Mouse (Mus musculus) thymus, adult 2 months (tissue): ENCODE measurements around the gene Tfb1m. TPM values are rescaled to one million over a fixed set of nuclear protein-coding genes. Genes with fewer than 3 reads are reported as not detected.
A peak's percentile ranks its signal among the peaks of the same experiment; 100 is the strongest.

Experiments used
- DNase-seq: peaks from one replicate; pipeline ENCODE4 v3.0.0; 2021
- H3K27ac ChIP-seq: fragments of 200-500 bp; 2 replicates; pipeline ENCODE4 v1.5.1; 2012; ENCODE audit warnings: low read length, control low read depth; ENCODE audit not compliant: control insufficient read depth, insufficient read depth
- H3K27me3 ChIP-seq: fragments of 200-500 bp; 2 replicates; pipeline ENCODE4 v1.6.1; 2012; ENCODE audit warnings: mild to moderate bottlenecking, low read length, moderate library complexity, mixed read lengths; ENCODE audit not compliant: control insufficient read depth, insufficient read depth
- H3K36me3 ChIP-seq: fragments of 200-500 bp; 2 replicates; pipeline ENCODE4 v1.6.1; 2012; ENCODE audit warnings: mild to moderate bottlenecking, low read length, moderate library complexity; ENCODE audit not compliant: control insufficient read depth, insufficient read depth
- H3K4me1 ChIP-seq: fragments of 200-500 bp; replicated peaks from 2 replicates; pipeline ENCODE4 v1.6.1; 2012; ENCODE audit warnings: low read length; ENCODE audit not compliant: control insufficient read depth, insufficient read depth
- H3K4me3 ChIP-seq: fragments of 200-500 bp; 2 replicates; pipeline ENCODE4 v1.5.1; 2012; ENCODE audit warnings: mild to moderate bottlenecking, low read length, control low read depth, moderate library complexity; ENCODE audit not compliant: control insufficient read depth, insufficient read depth
- CTCF ChIP-seq: fragments of 200-500 bp; IDR thresholded peaks from 2 replicates; pipeline ENCODE4 v1.5.1; 2012; ENCODE audit warnings: mild to moderate bottlenecking, control low read depth, low read length, moderate library complexity, borderline replicate concordance; ENCODE audit not compliant: control insufficient read depth, poor library complexity, insufficient read depth; ENCODE audit errors: extremely low read depth
- POLR2A ChIP-seq: fragments of 200-500 bp; IDR thresholded peaks from 2 replicates; pipeline ENCODE4 v1.6.1; 2012; ENCODE audit warnings: mild to moderate bottlenecking, low read length, control low read depth, moderate library complexity; ENCODE audit not compliant: control insufficient read depth, poor library complexity, insufficient read depth; ENCODE audit errors: extremely low read depth
- WGBS: fragments of 180-500 bp; shearing (Covaris S2); methylation state at CpG from one replicate; pipeline ENCODE4 v1.1.7; 2018; 5-methylcytosine and 5-hydroxymethylcytosine counted together
- polyA plus RNA-seq: library from polyadenylated mRNA; depleted of rRNA; stranded (reverse); fragments of >200 nt; gene quantifications from 2 replicates; pipeline ENCODE4 v1.2.3, GENCODE M21; 2012

Gene Tfb1m
- polyA plus RNA-seq, 1 experiment = 2.6 TPM

- H3K27me3 ChIP-seq = no peaks in the 10 kb centered on the region
- TF ChIP-seq POLR2A = no peak
- TF ChIP-seq CTCF = no peak
- no peaks in the 10 kb centered on the region; the same call in 1 of the 2 replicates for H3K4me1 ChIP-seq
- no peaks in the 10 kb centered on the region for H3K36me3 ChIP-seq
- 70% methylated on average over 8 of the region's 8 CpGs for WGBS
- H3K27ac ChIP-seq = no peak overlapping the region
- H3K4me3 ChIP-seq = no peak overlapping the region
- peak; percentile 10 for DNase-seq
Measured at GRCm38 (mm10) chr17:3562405-3562804, 4.8 kb upstream of the Tfb1m start.

GRCm38 (mm10) chr17:3560534-3560933 is 3.0 kb upstream of the Tfb1m start:
- Histone ChIP-seq H3K4me1 (no peaks in the 10 kb centered on the region; the same call in 1 of the 2 replicates), H3K36me3 (no peaks in the 10 kb centered on the region), H3K27me3 (no peaks in the 10 kb centered on the region), H3K27ac (no peak overlapping the region), H3K4me3 (no peak overlapping the region)
- DNase-seq = peak; percentile 10
- WGBS = 20% methylated on average over 3 of the region's 3 CpGs
- TF ChIP-seq POLR2A (no peak), CTCF (no peak)

GRCm38 (mm10) chr17:3558356-3558870 is 832 bp upstream of the Tfb1m start:
- TF ChIP-seq POLR2A (no peak), CTCF (no peak)
- Histone ChIP-seq H3K27me3 (no peaks in the 10 kb centered on the region), H3K4me3 (no peak overlapping the region), H3K4me1 (no peaks in the 10 kb centered on the region; the same call in 1 of the 2 replicates), H3K27ac (no peak overlapping the region), H3K36me3 (no peaks in the 10 kb centered on the region)
- WGBS = 86% methylated on average over 9 of the region's 9 CpGs
- peak; percentile 5 for DNase-seq

- TF ChIP-seq CTCF (no peak), POLR2A (no peak)
- Histone ChIP-seq H3K4me1 (no peaks in the 10 kb centered on the region; the same call in 1 of the 2 replicates), H3K4me3 (no peak overlapping the region), H3K36me3 (no peaks in the 10 kb centered on the region), H3K27ac (no peak overlapping the region), H3K27me3 (no peaks in the 10 kb centered on the region)
- DNase-seq = no peak
- WGBS = 91% methylated on average over 1 of the region's 1 CpGs
Measured at GRCm38 (mm10) chr17:3556251-3556650, 1.3 kb downstream of the Tfb1m start.

- Histone ChIP-seq H3K4me1 (no peaks in the 10 kb centered on the region), H3K27me3 (no peaks in the 10 kb centered on the region), H3K4me3 (no peak overlapping the region), H3K36me3 (no peaks in the 10 kb centered on the region), H3K27ac (no peak overlapping the region)
- WGBS = 89% methylated on average over 7 of the region's 7 CpGs
- DNase-seq = no peak
- TF ChIP-seq POLR2A (no peak), CTCF (no peak)
Measured at GRCm38 (mm10) chr17:3547725-3548124, 9.9 kb downstream of the Tfb1m start.

GRCm38 (mm10) chr17:3541033-3541432 is 16.5 kb downstream of the Tfb1m start:
- TF ChIP-seq POLR2A = no peak
- no peak for TF ChIP-seq CTCF
- DNase-seq = no peak
- Histone ChIP-seq H3K27ac (no peak overlapping the region), H3K36me3 (no peaks in the 10 kb centered on the region), H3K4me3 (no peak overlapping the region), H3K27me3 (no peaks in the 10 kb centered on the region), H3K4me1 (no peaks in the 10 kb centered on the region)
- WGBS = 95% methylated on average over 5 of the region's 5 CpGs

- Histone ChIP-seq H3K27me3 (no peaks in the 10 kb centered on the region), H3K27ac (no peak overlapping the region), H3K4me3 (no peak overlapping the region), H3K4me1 (no peaks in the 10 kb centered on the region), H3K36me3 (no peaks in the 10 kb centered on the region)
- DNase-seq = no peak
- WGBS = 96% methylated on average over 2 of the region's 2 CpGs
- TF ChIP-seq POLR2A (no peak), CTCF (no peak)
Measured at GRCm38 (mm10) chr17:3540304-3540703, 17.3 kb downstream of the Tfb1m start.
